Mouse (Mus musculus) ZHBTc4 (cell line): ENCODE measurements around the gene Borcs6.

Source experiments
- DNase-seq: peaks from one replicate; pipeline ENCODE4 v3.0.0-alpha.2; 2011; ENCODE audit warnings: low read depth, low spot score

Borcs6 gene

GRCm38 (mm10) chr11:69070590-69071222 is 11.2 kb downstream of the Borcs6 start, which contains the start of gene Tmem107:
TSS of gene Tmem107 (plus strand) at chr11:69070806.
- DNase-seq = peak; percentile 96

- no peak for DNase-seq
These were observed 11.7 kb downstream of the Borcs6 start for GRCm38 (mm10) chr11:69071262-69071661.

- no peak for DNase-seq
These were observed 12.7 kb downstream of the Borcs6 start for GRCm38 (mm10) chr11:69072234-69072633.

GRCm38 (mm10) chr11:69072666-69073064 is 13.1 kb downstream of the Borcs6 start:
- DNase-seq = no peak

- DNase-seq = peak; percentile 96
These were observed 13.8 kb downstream of the Borcs6 start for GRCm38 (mm10) chr11:69073065-69073888.

- DNase-seq = no peak
These were observed 14.6 kb downstream of the Borcs6 start for GRCm38 (mm10) chr11:69073951-69074775.

- no peak for DNase-seq
These were observed 15.2 kb downstream of the Borcs6 start for GRCm38 (mm10) chr11:69074776-69075069.

- DNase-seq = peak; percentile 87
These were observed 16.4 kb downstream of the Borcs6 start for GRCm38 (mm10) chr11:69075764-69076479.

- no peak for DNase-seq
These were observed 17.1 kb downstream of the Borcs6 start for GRCm38 (mm10) chr11:69076572-69076971.

GRCm38 (mm10) chr11:69077316-69077715 is 17.8 kb downstream of the Borcs6 start:
- DNase-seq = no peak

GRCm38 (mm10) chr11:69078041-69078440 is 18.5 kb downstream of the Borcs6 start:
- no peak for DNase-seq

GRCm38 (mm10) chr11:69078805-69079438 is 19.4 kb downstream of the Borcs6 start:
- DNase-seq = no peak

- no peak for DNase-seq
These were observed 20.8 kb downstream of the Borcs6 start for GRCm38 (mm10) chr11:69080102-69080854.

- DNase-seq = peak; percentile 60
These were observed 21.3 kb downstream of the Borcs6 start for GRCm38 (mm10) chr11:69080855-69081222.

- DNase-seq = no peak
These were observed 22.1 kb downstream of the Borcs6 start for GRCm38 (mm10) chr11:69081613-69082012.

- peak; percentile 56 for DNase-seq
These were observed 26.1 kb downstream of the Borcs6 start for GRCm38 (mm10) chr11:69085608-69086007.

- DNase-seq = peak; percentile 35
These were observed 26.9 kb downstream of the Borcs6 start for GRCm38 (mm10) chr11:69086390-69086789.

GRCm38 (mm10) chr11:69087082-69087481 is 27.6 kb downstream of the Borcs6 start:
- DNase-seq = peak; percentile 38

- DNase-seq = no peak
These were observed 28.1 kb downstream of the Borcs6 start for GRCm38 (mm10) chr11:69087597-69087996.

GRCm38 (mm10) chr11:69088103-69088855 is 28.8 kb downstream of the Borcs6 start, which contains the start of gene Vamp2:
TSS of gene Vamp2 (plus strand) at chr11:69088490.
- peak; percentile 93 for DNase-seq
